Mouse (Mus musculus) hindbrain, embryonic 16.5 days (tissue): Measurements from ENCODE around the gene Zfp982. TPM values are rescaled to one million over a fixed set of nuclear protein-coding genes. Genes with fewer than 3 reads are reported as not detected.
"Not testable (repeated sequence)": the region's sequence is repeated elsewhere in the genome, so short reads cannot be mapped to it uniquely, and the experiment has no call there.

Experiments used
- ATAC-seq: fragments of 200-750 bp; cut with Nextera tagmentation; 2 replicates; pipeline ENCODE4 v1.8.0; 2017; ENCODE audit warnings: moderate TSS enrichment, moderate library complexity
- H3K27ac ChIP-seq: fragments of 300-500 bp; sonication (generic); 2 replicates; pipeline ENCODE4 v1.5.1; 2014; ENCODE audit warnings: low read depth, mild to moderate bottlenecking, control low read depth, low read length, moderate library complexity
- H3K27me3 ChIP-seq: fragments of 300-500 bp; sonication (generic); replicated peaks from 2 replicates; pipeline ENCODE4 v1.6.1; 2014; ENCODE audit warnings: low read length; ENCODE audit not compliant: control insufficient read depth, insufficient read depth
- H3K36me3 ChIP-seq: fragments of 300-500 bp; sonication (generic); 2 replicates; pipeline ENCODE4 v1.6.1; 2014; ENCODE audit warnings: mild to moderate bottlenecking, low read length, moderate library complexity, mixed read lengths; ENCODE audit not compliant: control insufficient read depth, insufficient read depth
- H3K4me1 ChIP-seq: fragments of 300-500 bp; sonication (generic); 2 replicates; pipeline ENCODE4 v1.6.1; 2014; ENCODE audit warnings: low read depth, low read length; ENCODE audit not compliant: control insufficient read depth, insufficient read depth
- H3K4me2 ChIP-seq: fragments of 300-500 bp; sonication (generic); 2 replicates; pipeline ENCODE4 v1.6.1; 2014; ENCODE audit warnings: mild to moderate bottlenecking, low read length, control low read depth, moderate library complexity
- H3K4me3 ChIP-seq: fragments of 300-500 bp; sonication (generic); 2 replicates; pipeline ENCODE4 v1.5.1; 2014; ENCODE audit warnings: mild to moderate bottlenecking, low read length, control low read depth, moderate library complexity
- H3K9ac ChIP-seq: fragments of 300-500 bp; sonication (generic); 2 replicates; pipeline ENCODE4 v1.6.1; 2014; ENCODE audit warnings: low read depth, mild to moderate bottlenecking, control low read depth, low read length, moderate library complexity
- H3K9me3 ChIP-seq: fragments of 300-500 bp; sonication (generic); 2 replicates; pipeline ENCODE4 v1.6.1; 2014; ENCODE audit warnings: mild to moderate bottlenecking, low read length, moderate library complexity; ENCODE audit not compliant: control insufficient read depth
- WGBS: fragments of 180-500 bp; shearing (Covaris S2); extraction: QIAGEN DNeasy Blood & Tissue Kit; methylation state at CpG from one replicate; pipeline ENCODE4 v1.1.7; 2014; 5-methylcytosine and 5-hydroxymethylcytosine counted together
- polyA plus RNA-seq: library from polyadenylated mRNA; unstranded; fragments of >200 nt; fragmentation: Nextera tagmentation; extraction: Ambion mirVana; gene quantifications from 2 replicates; pipeline ENCODE4 v1.2.1, GENCODE M21; 2015

The Zfp982 gene
- 4.4 and 5.2 TPM in 2 replicates for polyA plus RNA-seq

GRCm38 (mm10) chr4:147492117-147492516 is at the start of gene Zfp982:
Zfp982 (plus strand) TSS chr4:147492417.
- peaks cover 34% of the 10 kb centered on the region for H3K9me3 ChIP-seq
- not testable (repeated sequence) for H3K27ac ChIP-seq
- 85% methylated on average over 7 of the region's 7 CpGs for WGBS

GRCm38 (mm10) chr4:147442649-147443553 is 49.3 kb upstream of the Zfp982 start:
- not testable (repeated sequence) for H3K36me3 ChIP-seq, H3K9me3 ChIP-seq, H3K27me3 ChIP-seq, H3K4me1 ChIP-seq
- ATAC-seq, result peak; percentile 98
- H3K9ac ChIP-seq, result peak overlapping the region; percentile 84
- H3K4me3 ChIP-seq, result peak overlapping the region; percentile 57
- H3K27ac ChIP-seq, result peak overlapping the region; percentile 67
- WGBS, result 11% methylated on average over 52 of the region's 52 CpGs
- H3K4me2 ChIP-seq, result peak overlapping the region; percentile 90

More at GRCm38 (mm10) chr4:147492117-147492516, at the start of gene Zfp982:
- H3K36me3 ChIP-seq, H3K4me1 ChIP-seq, ATAC-seq, H3K9ac ChIP-seq, H3K4me3 ChIP-seq, H3K27me3 ChIP-seq, H3K4me2 ChIP-seq: not testable (repeated sequence)

- peak overlapping the region; percentile 57 for H3K4me3 ChIP-seq
- not testable (repeated sequence) for H3K27ac ChIP-seq, H3K4me1 ChIP-seq, ATAC-seq, H3K27me3 ChIP-seq, H3K36me3 ChIP-seq, H3K9me3 ChIP-seq
- WGBS, result 41% methylated on average over 8 of the region's 8 CpGs
- H3K9ac ChIP-seq, result peak overlapping the region; percentile 84
- peak overlapping the region; percentile 90 for H3K4me2 ChIP-seq
Observed at GRCm38 (mm10) chr4:147443554-147443927, 48.7 kb upstream of the Zfp982 start.

GRCm38 (mm10) chr4:147445371-147445770 is 46.8 kb upstream of the Zfp982 start:
- H3K27me3 ChIP-seq, H3K9ac ChIP-seq, H3K4me3 ChIP-seq, H3K4me1 ChIP-seq, H3K27ac ChIP-seq, H3K9me3 ChIP-seq, H3K4me2 ChIP-seq, ATAC-seq, H3K36me3 ChIP-seq: not testable (repeated sequence)

GRCm38 (mm10) chr4:147448358-147448757 is 43.9 kb upstream of the Zfp982 start:
- H3K4me3 ChIP-seq, result no peak overlapping the region
- no peaks in the 10 kb centered on the region for H3K4me1 ChIP-seq
- 76% methylated on average over 2 of the region's 2 CpGs for WGBS
- no peak for ATAC-seq
- H3K9me3 ChIP-seq, result peaks cover 6% of the 10 kb centered on the region
- no peak overlapping the region for H3K9ac ChIP-seq
- no peaks in the 10 kb centered on the region for H3K36me3 ChIP-seq
- no peak overlapping the region for H3K27ac ChIP-seq
- H3K27me3 ChIP-seq, result no peaks in the 10 kb centered on the region
- H3K4me2 ChIP-seq, result no peak overlapping the region

GRCm38 (mm10) chr4:147449099-147449581 is 43.1 kb upstream of the Zfp982 start:
- H3K27me3 ChIP-seq, result no peaks in the 10 kb centered on the region
- no peaks in the 10 kb centered on the region for H3K36me3 ChIP-seq
- H3K9me3 ChIP-seq, result peaks cover 6% of the 10 kb centered on the region
- H3K4me1 ChIP-seq, result no peaks in the 10 kb centered on the region
- no peak overlapping the region for H3K4me3 ChIP-seq
- H3K27ac ChIP-seq, result no peak overlapping the region
- no peak overlapping the region for H3K9ac ChIP-seq
- ATAC-seq, result no peak
- no peak overlapping the region for H3K4me2 ChIP-seq
- WGBS, result 48% methylated on average over 13 of the region's 13 CpGs

GRCm38 (mm10) chr4:147449986-147450385 is 42.2 kb upstream of the Zfp982 start:
- 74% methylated on average over 2 of the region's 2 CpGs for WGBS
- ATAC-seq, result not testable (repeated sequence)

GRCm38 (mm10) chr4:147467207-147467606 is 25.0 kb upstream of the Zfp982 start:
- not testable (repeated sequence) for H3K4me2 ChIP-seq, H3K9ac ChIP-seq, H3K4me3 ChIP-seq, H3K36me3 ChIP-seq, ATAC-seq, H3K4me1 ChIP-seq, H3K27me3 ChIP-seq, H3K27ac ChIP-seq
- peaks cover 42% of the 10 kb centered on the region for H3K9me3 ChIP-seq
- WGBS, result 89% methylated on average over 7 of the region's 7 CpGs

More at GRCm38 (mm10) chr4:147449986-147450385, 42.2 kb upstream of the Zfp982 start:
- H3K27me3 ChIP-seq, H3K9ac ChIP-seq, H3K36me3 ChIP-seq, H3K27ac ChIP-seq, H3K4me3 ChIP-seq, H3K9me3 ChIP-seq, H3K4me1 ChIP-seq, H3K4me2 ChIP-seq: not testable (repeated sequence)

- not testable (repeated sequence) for H3K4me1 ChIP-seq, H3K36me3 ChIP-seq, ATAC-seq, H3K4me3 ChIP-seq, H3K27ac ChIP-seq, H3K9ac ChIP-seq, H3K4me2 ChIP-seq, H3K27me3 ChIP-seq
- 86% methylated on average over 5 of the region's 5 CpGs for WGBS
- peaks cover 15% of the 10 kb centered on the region for H3K9me3 ChIP-seq
Observed at GRCm38 (mm10) chr4:147498772-147499613, 6.8 kb downstream of the Zfp982 start.
